13 mouse cellular contexts compared by ENCODE assay signal in the genomic region with DNA sequence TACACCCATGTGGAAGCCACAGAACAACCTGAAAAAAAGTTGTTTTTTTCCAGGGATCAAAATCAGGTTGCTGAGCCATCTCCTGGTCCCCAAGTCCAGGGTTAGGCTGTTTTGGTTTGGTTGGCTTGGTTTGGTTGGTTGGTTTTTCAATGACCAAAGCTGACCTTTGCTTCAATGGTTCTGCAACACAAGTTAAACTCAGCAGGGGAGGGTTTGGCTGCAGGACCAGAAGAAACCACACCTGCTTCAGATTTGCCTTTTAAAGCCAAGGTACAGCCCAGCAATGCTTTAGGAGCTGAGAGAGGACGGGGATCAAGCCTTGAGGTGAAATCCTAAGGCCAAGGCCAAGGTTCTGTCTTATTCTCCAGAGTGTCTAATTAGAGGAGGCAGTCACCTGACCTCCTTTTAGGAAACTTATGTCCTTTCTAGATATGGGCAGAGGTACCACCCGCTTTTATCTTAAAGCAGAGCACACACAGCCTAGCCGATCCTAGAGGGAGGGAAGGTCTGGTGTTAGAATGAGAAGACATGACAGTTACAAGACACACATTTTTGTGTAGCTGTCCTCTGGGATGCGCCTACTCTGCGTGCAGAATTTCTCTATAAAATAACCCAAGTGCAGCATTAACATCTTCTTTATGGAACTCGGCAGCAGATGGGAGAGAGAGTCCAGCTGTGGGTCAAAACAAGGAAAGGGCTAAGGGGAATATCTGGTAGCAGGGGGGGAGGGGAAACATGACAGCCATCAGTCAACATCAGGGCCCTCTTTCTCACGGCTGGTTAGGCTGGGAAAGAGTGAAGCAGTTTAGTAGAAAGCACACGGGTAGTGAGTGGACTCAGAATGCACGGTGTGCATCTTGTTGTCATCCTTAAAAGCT. TPM values are rescaled to one million over a fixed set of nuclear protein-coding genes. Genes with fewer than 3 reads are reported as not detected.
A peak's percentile ranks its signal among the peaks of the same experiment; 100 is the strongest.
DNase-seq lines count a peak whose midpoint lies in the region; ATAC-seq and TF ChIP-seq lines count a peak whose summit lies in the region.
"Had no signal": no experiment of that assay in that cellular context is flagged by ENCODE, and none has a peak within 500 bp of the region (broad histone marks: within the 10 kb centered on the region; RNA-seq: fewer than 3 reads in every experiment).

No protein-coding gene starts in this region.

- H3K4me2 ChIP-seq in heart, embryonic 12.5 days: 0 out of 2 replicates have a peak overlapping the region, but pooled peaks have one; percentile 7
- H3K4me2 ChIP-seq in kidney, postnatal 0 days (ENCODE audit: low read length): peak overlapping the region; percentile 11; the same call in 1 of the 2 replicates
- no peak overlapping the region for H3K4me2 ChIP-seq in hindbrain, embryonic 11.5 days (replicated peaks; ENCODE audit: low read depth, low read length)

- H3K9ac ChIP-seq in heart, embryonic 12.5 days: 0 out of 2 replicates have a peak overlapping the region, but pooled peaks have one; percentile 1
- no peak overlapping the region for H3K9ac ChIP-seq in kidney, postnatal 0 days (ENCODE audit: low read depth, low read length)
- no peak overlapping the region for H3K9ac ChIP-seq in hindbrain, embryonic 11.5 days (ENCODE audit: low read depth, low read length)

- no peak overlapping the region for H3K27ac ChIP-seq in heart, embryonic 12.5 days (ENCODE audit: poor library complexity, severe bottlenecking)
- H3K27ac ChIP-seq in brown adipose tissue, adult 24 weeks (replicated peaks; ENCODE audit: low read depth, low read length): peak overlapping the region; percentile 93
- H3K27ac ChIP-seq in kidney, postnatal 0 days: peak overlapping the region; percentile 90
- no peak overlapping the region for H3K27ac ChIP-seq in hindbrain, embryonic 11.5 days (ENCODE audit: low read depth, low read length)
- H3K27ac ChIP-seq: embryonic facial prominence, embryonic 10.5 days; layer of hippocampus, adult 2 months had no signal

- H3K36me3 ChIP-seq in heart, embryonic 12.5 days: peaks cover 4% of the 10 kb centered on the region; the same call in 1 of the 2 replicates
- no peaks in the 10 kb centered on the region for H3K36me3 ChIP-seq in kidney, postnatal 0 days (ENCODE audit: insufficient read depth, low read length)
- no peaks in the 10 kb centered on the region for H3K36me3 ChIP-seq in hindbrain, embryonic 11.5 days (ENCODE audit: control insufficient read depth, insufficient read depth, low read length)

- no peaks in the 10 kb centered on the region for H3K9me3 ChIP-seq in heart, embryonic 12.5 days (replicated peaks)
- no peaks in the 10 kb centered on the region for H3K9me3 ChIP-seq in kidney, postnatal 0 days (replicated peaks; ENCODE audit: low read length)
- H3K9me3 ChIP-seq in hindbrain, embryonic 11.5 days (ENCODE audit: control insufficient read depth, low read length): no peaks in the 10 kb centered on the region
- H3K9me3 ChIP-seq: embryonic facial prominence, embryonic 10.5 days; limb, embryonic 10.5 days had no signal

- H3K27me3 ChIP-seq in heart, embryonic 12.5 days (replicated peaks): no peaks in the 10 kb centered on the region
- H3K27me3 ChIP-seq in kidney, postnatal 0 days (ENCODE audit: insufficient read depth, low read length): no peaks in the 10 kb centered on the region
- H3K27me3 ChIP-seq in hindbrain, embryonic 11.5 days (ENCODE audit: control insufficient read depth, insufficient read depth, low read length): no peaks in the 10 kb centered on the region

- H3K4me1 ChIP-seq in heart, embryonic 12.5 days (replicated peaks): peaks cover 80% of the 10 kb centered on the region
- peaks cover 63% of the 10 kb centered on the region for H3K4me1 ChIP-seq in brown adipose tissue, adult 24 weeks (ENCODE audit: control insufficient read depth, insufficient read depth, insufficient read length, low read length)
- H3K4me1 ChIP-seq in kidney, postnatal 0 days (replicated peaks; ENCODE audit: insufficient read depth, low read length): peaks cover 62% of the 10 kb centered on the region
- no peaks in the 10 kb centered on the region for H3K4me1 ChIP-seq in hindbrain, embryonic 11.5 days (replicated peaks; ENCODE audit: control insufficient read depth, insufficient read depth, low read length)

- no peak overlapping the region for H3K4me3 ChIP-seq in heart, embryonic 12.5 days
- no peak overlapping the region for H3K4me3 ChIP-seq in brown adipose tissue, adult 24 weeks (ENCODE audit: insufficient read depth, low read depth, low read length)
- H3K4me3 ChIP-seq in kidney, postnatal 0 days (replicated peaks; ENCODE audit: low read depth, low read length): no peak overlapping the region
- no peak overlapping the region for H3K4me3 ChIP-seq in hindbrain, embryonic 11.5 days (ENCODE audit: low read depth, low read length)
- H3K4me3 ChIP-seq: embryonic facial prominence, embryonic 10.5 days; heart, adult 2 months; layer of hippocampus, adult 2 months; limb, embryonic 10.5 days had no signal

- WGBS in heart, embryonic 12.5 days: 41% methylated on average over 9 of the region's 9 CpGs
- WGBS in kidney, postnatal 0 days: 46% methylated on average over 9 of the region's 9 CpGs
- 54% methylated on average over 9 of the region's 9 CpGs for WGBS in hindbrain, embryonic 11.5 days

- no peak for TF ChIP-seq CTCF in kidney, postnatal 0 days (IDR thresholded peaks at IDR 0.05; ENCODE audit: low read depth)

- no peak for DNase-seq in heart, adult 8-10 months (ENCODE audit: low spot score)
- no peak for DNase-seq in kidney, postnatal 0 days (ENCODE audit: low spot score)
- DNase-seq in neural tube, embryonic 10.5 days (ENCODE audit: extremely low spot score, low spot score): no peak
- no peak for DNase-seq in hindbrain, embryonic 11.5 days (ENCODE audit: low spot score)
- DNase-seq in urinary bladder, postnatal 4 days (ENCODE audit: low spot score in 2 of 2): no peak

- peak; percentile 49; the same call in 1 of the 2 replicates for ATAC-seq in heart, embryonic 12.5 days (ENCODE audit: insufficient number of reproducible peaks, low FRiP score)
- no peak for ATAC-seq in kidney, postnatal 0 days (replicated peaks; ENCODE audit: low FRiP score, low read depth)
- 0 out of 2 replicates have a peak, but pooled peaks have one; percentile 14 for ATAC-seq in megakaryocyte, adult 5-6 weeks (ENCODE audit: poor library complexity, severe bottlenecking)
- ATAC-seq in hindbrain, embryonic 11.5 days (ENCODE audit: low FRiP score): no peak
- ATAC-seq: forebrain, embryonic 14.5 days had no signal

RNA-seq across cellular contexts. Expression of a gene that starts 10.3 kb away (rescaled TPM):
- polyA plus RNA-seq in heart, embryonic 12.5 days (2016; fragmentation: Nextera tagmentation; extraction: Ambion mirVana): 13.9 and 15.3 TPM in 2 replicates
- total RNA-seq in heart, adult 8-10 months (2022): 10 to 100 TPM; 23.7 to 44.2 (median 32.3) TPM
- 17.1 and 23.1 TPM in 2 replicates for polyA plus RNA-seq in brown adipose tissue, adult 24 weeks (2012; ENCODE audit: insufficient read depth, insufficient read length, missing spikeins)
- polyA plus RNA-seq in kidney, postnatal 0 days (2015; fragmentation: Nextera tagmentation; extraction: Ambion mirVana): 5.4 and 6.6 TPM in 2 replicates
- total RNA-seq in megakaryocyte, adult 5-6 weeks (2015): 3.7 and 3.9 TPM in 2 replicates
- 1.8 and 3.3 TPM in 2 replicates for total RNA-seq in megakaryocyte, adult 5-6 weeks (2017)
- 4.2 and 6.2 TPM in 2 replicates for polyA plus RNA-seq in hindbrain, embryonic 11.5 days (2014; fragmentation: Nextera tagmentation; extraction: Ambion mirVana)

Comparison
In these comparisons a context has a peak if more than half of its experiments do, and no peak if none do; other contexts are left out.
1. ATAC-seq: peak in heart, embryonic 12.5 days (single experiment) and megakaryocyte, adult 5-6 weeks (single experiment); none in kidney, postnatal 0 days (single experiment) and hindbrain, embryonic 11.5 days (single experiment).
2. H3K27ac ChIP-seq: peak in brown adipose tissue, adult 24 weeks (single experiment) and kidney, postnatal 0 days (single experiment); none in heart, embryonic 12.5 days (single experiment) and hindbrain, embryonic 11.5 days (single experiment).